Comparison of ENCODE assay signal across 8 mouse cellular contexts in genomic region chr10:80141243-80141642, GRCm38 (mm10). TPM values are rescaled to one million over a fixed set of nuclear protein-coding genes. Genes with fewer than 3 reads are reported as not detected.
A peak's percentile ranks its signal among the peaks of the same experiment; 100 is the strongest.
DNase-seq lines count a peak whose midpoint lies in the region; ATAC-seq and TF ChIP-seq lines count a peak whose summit lies in the region.

No protein-coding gene starts in this region.

- peak; percentile 97 for DNase-seq in gastrocnemius, adult 2 months
- DNase-seq in hindbrain, postnatal 0 days (ENCODE audit: low spot score): peak; percentile 97
- DNase-seq in left cerebral cortex, adult 8-10 months (ENCODE audit: low spot score in 2 of 2): peak; percentile 94 to 98
- DNase-seq in right cerebral cortex, adult 18-20 months: peak; percentile 99
- DNase-seq in urinary bladder, adult 2 months (ENCODE audit: low spot score): peak; percentile 90

- WGBS in hindbrain, postnatal 0 days: under 1% methylated on average over 29 of the region's 29 CpGs

- ATAC-seq in activated CD4-positive, CD25-positive, alpha-beta regulatory T cell, adult 4 months: peak; percentile 79
- peak; percentile 83 for ATAC-seq in common myeloid progenitor, adult 5-6 weeks (replicated peaks; ENCODE audit: low read depth, poor library complexity, severe bottlenecking)
- ATAC-seq in hindbrain, postnatal 0 days: peak; percentile 75
- peak; percentile 83 for ATAC-seq in megakaryocyte, adult 5-6 weeks (ENCODE audit: poor library complexity, severe bottlenecking)

- TF ChIP-seq CTCF in gastrocnemius, adult 2 months (IDR thresholded peaks at IDR 0.05): peak; percentile 71
- TF ChIP-seq CTCF in hindbrain, postnatal 0 days (IDR thresholded peaks at IDR 0.05; ENCODE audit: low read depth): peak; percentile 69

- peak overlapping the region; percentile 98 for H3K4me2 ChIP-seq in hindbrain, postnatal 0 days (ENCODE audit: low read depth, low read length)

- no peaks in the 10 kb centered on the region for H3K9me3 ChIP-seq in hindbrain, postnatal 0 days (ENCODE audit: low read length)

- peak overlapping the region; percentile 30; the same call in 1 of the 2 replicates for H3K9ac ChIP-seq in hindbrain, postnatal 0 days (replicated peaks; ENCODE audit: low read length)

- H3K4me1 ChIP-seq in hindbrain, postnatal 0 days (ENCODE audit: insufficient read depth, low read length): peaks cover 22% of the 10 kb centered on the region

- intact Hi-C loops in gastrocnemius, adult 2 months (cut with DNase I): loop anchor here (1.0 to 2.0 kb wide), 2 partner anchors 26 to 154 kb away; partner anchors contain the start of gene Stk11

- peak overlapping the region; percentile 95 for H3K4me3 ChIP-seq in gastrocnemius, adult 2 months
- H3K4me3 ChIP-seq in hindbrain, postnatal 0 days (ENCODE audit: low read length): peak overlapping the region; percentile 75

- H3K27me3 ChIP-seq in hindbrain, postnatal 0 days (ENCODE audit: insufficient read depth, low read length): no peaks in the 10 kb centered on the region

- peak overlapping the region; percentile 98 for H3K27ac ChIP-seq in gastrocnemius, adult 2 months
- peak overlapping the region; percentile 86 for H3K27ac ChIP-seq in hindbrain, postnatal 0 days

- H3K36me3 ChIP-seq in hindbrain, postnatal 0 days (ENCODE audit: insufficient read depth, low read length): peaks cover 9% of the 10 kb centered on the region

RNA-seq across cellular contexts. Expression of gene Cbarp, which starts 0.6 kb away (rescaled TPM):
- under 1 TPM; 0.74 to 0.96 TPM for polyA plus RNA-seq in activated CD4-positive, CD25-positive, alpha-beta regulatory T cell, adult 4 months (2017; shearing (Covaris generic))
- 0.41 and 0.73 TPM in 2 replicates for total RNA-seq in common myeloid progenitor, adult 5-6 weeks (2017)
- 1 to 10 TPM; 1.8 to 2.3 TPM for total RNA-seq in gastrocnemius, adult 2 months (2021)
- 270 and 288 TPM in 2 replicates for total RNA-seq in hindbrain, postnatal 0 days (2014; rRNA removed)
- polyA plus RNA-seq in hindbrain, postnatal 0 days (2015; fragmentation: Nextera tagmentation; extraction: Ambion mirVana): 95.5 and 106 TPM in 2 replicates
- total RNA-seq in left cerebral cortex, adult 8-10 months (2022): 100 to 1,000 TPM; 328 to 363 (median 358) TPM
- total RNA-seq in megakaryocyte, adult 5-6 weeks (2015): 1.6 and 2.2 TPM in 2 replicates
- total RNA-seq in megakaryocyte, adult 5-6 weeks (2017): 1.4 TPM in 1 of 2 replicates, not detected in the other
- 9.2 and 12.2 TPM in 2 replicates for polyA plus RNA-seq in urinary bladder, adult 2 months (2012; rRNA removed)

RNA-seq across cellular contexts. Expression of gene Atp5d, which starts 2.8 kb away (rescaled TPM):
- 100 to 1,000 TPM; 338 to 428 TPM for polyA plus RNA-seq in activated CD4-positive, CD25-positive, alpha-beta regulatory T cell, adult 4 months (2017; shearing (Covaris generic))
- total RNA-seq in common myeloid progenitor, adult 5-6 weeks (2017): 52.3 and 60.0 TPM in 2 replicates
- 100 to 1,000 TPM; 535 to 725 TPM for total RNA-seq in gastrocnemius, adult 2 months (2021)
- 273 and 303 TPM in 2 replicates for total RNA-seq in hindbrain, postnatal 0 days (2014; rRNA removed)
- 733 and 736 TPM in 2 replicates for polyA plus RNA-seq in hindbrain, postnatal 0 days (2015; fragmentation: Nextera tagmentation; extraction: Ambion mirVana)
- 100 to 1,000 TPM; 306 to 342 (median 330) TPM for total RNA-seq in left cerebral cortex, adult 8-10 months (2022)
- 161 and 162 TPM in 2 replicates for total RNA-seq in megakaryocyte, adult 5-6 weeks (2015)
- 31.0 and 34.7 TPM in 2 replicates for total RNA-seq in megakaryocyte, adult 5-6 weeks (2017)
- 367 and 372 TPM in 2 replicates for polyA plus RNA-seq in urinary bladder, adult 2 months (2012; rRNA removed)

RNA-seq across cellular contexts. Expression of gene Midn, which starts 6.8 kb away (rescaled TPM):
- polyA plus RNA-seq in activated CD4-positive, CD25-positive, alpha-beta regulatory T cell, adult 4 months (2017; shearing (Covaris generic)): 1 to 10 TPM; 7.3 to 9.2 TPM
- 15.8 and 18.4 TPM in 2 replicates for total RNA-seq in common myeloid progenitor, adult 5-6 weeks (2017)
- total RNA-seq in gastrocnemius, adult 2 months (2021): 10 to 100 TPM; 34.3 to 39.8 TPM
- 146 and 172 TPM in 2 replicates for total RNA-seq in hindbrain, postnatal 0 days (2014; rRNA removed)
- 14.7 and 15.8 TPM in 2 replicates for polyA plus RNA-seq in hindbrain, postnatal 0 days (2015; fragmentation: Nextera tagmentation; extraction: Ambion mirVana)
- total RNA-seq in left cerebral cortex, adult 8-10 months (2022): 10 to 100 TPM; 48.5 to 76.4 (median 64.1) TPM
- 29.5 and 29.6 TPM in 2 replicates for total RNA-seq in megakaryocyte, adult 5-6 weeks (2015)
- total RNA-seq in megakaryocyte, adult 5-6 weeks (2017): 22.4 and 36.1 TPM in 2 replicates
- polyA plus RNA-seq in urinary bladder, adult 2 months (2012; rRNA removed): 21.2 and 30.5 TPM in 2 replicates

RNA-seq across cellular contexts. Expression of gene Cirbp, which starts 24.5 kb away (rescaled TPM):
- 100 to 1,000 TPM; 132 to 177 TPM for polyA plus RNA-seq in activated CD4-positive, CD25-positive, alpha-beta regulatory T cell, adult 4 months (2017; shearing (Covaris generic))
- total RNA-seq in common myeloid progenitor, adult 5-6 weeks (2017): 60.0 and 65.6 TPM in 2 replicates
- total RNA-seq in gastrocnemius, adult 2 months (2021): 10 to 100 TPM; 22.1 to 30.7 TPM
- 257 and 261 TPM in 2 replicates for total RNA-seq in hindbrain, postnatal 0 days (2014; rRNA removed)
- polyA plus RNA-seq in hindbrain, postnatal 0 days (2015; fragmentation: Nextera tagmentation; extraction: Ambion mirVana): 730 and 732 TPM in 2 replicates
- total RNA-seq in left cerebral cortex, adult 8-10 months (2022): 100 to 1,000 TPM; 124 to 159 (median 143) TPM
- total RNA-seq in megakaryocyte, adult 5-6 weeks (2015): 11.7 and 13.8 TPM in 2 replicates
- 29.3 and 32.1 TPM in 2 replicates for total RNA-seq in megakaryocyte, adult 5-6 weeks (2017)
- polyA plus RNA-seq in urinary bladder, adult 2 months (2012; rRNA removed): 249 and 276 TPM in 2 replicates

RNA-seq across cellular contexts. Expression of gene Stk11, which starts 25.6 kb away (rescaled TPM):
- polyA plus RNA-seq in activated CD4-positive, CD25-positive, alpha-beta regulatory T cell, adult 4 months (2017; shearing (Covaris generic)): 10 to 100 TPM; 22.1 to 25.4 TPM
- 102 and 139 TPM in 2 replicates for total RNA-seq in common myeloid progenitor, adult 5-6 weeks (2017)
- 100 to 1,000 TPM; 144 to 153 TPM for total RNA-seq in gastrocnemius, adult 2 months (2021)
- total RNA-seq in hindbrain, postnatal 0 days (2014; rRNA removed): 86.4 and 86.6 TPM in 2 replicates
- polyA plus RNA-seq in hindbrain, postnatal 0 days (2015; fragmentation: Nextera tagmentation; extraction: Ambion mirVana): 13.9 and 15.0 TPM in 2 replicates
- 100 to 1,000 TPM; 102 to 111 (median 109) TPM for total RNA-seq in left cerebral cortex, adult 8-10 months (2022)
- total RNA-seq in megakaryocyte, adult 5-6 weeks (2015): 58.0 and 60.7 TPM in 2 replicates
- total RNA-seq in megakaryocyte, adult 5-6 weeks (2017): 142 and 146 TPM in 2 replicates
- 77.3 and 89.9 TPM in 2 replicates for polyA plus RNA-seq in urinary bladder, adult 2 months (2012; rRNA removed)

Comparison
In these comparisons a context has a peak if more than half of its experiments do, and no peak if none do; other contexts are left out.
1. Peak in every context shown above with its lines: DNase-seq, ATAC-seq, H3K4me3 ChIP-seq and H3K27ac ChIP-seq.
2. RNA of gene Cbarp, which starts 0.6 kb away (total RNA-seq): 328 to 363 TPM in left cerebral cortex, adult 8-10 months and 270 to 288 TPM in hindbrain, postnatal 0 days; 1.8 to 2.3 TPM in gastrocnemius, adult 2 months, 1.4 to 2.2 TPM in megakaryocyte, adult 5-6 weeks and 0.41 to 0.73 TPM in common myeloid progenitor, adult 5-6 weeks; every median in the first group is over 10 times any median in the second.